Mouse (Mus musculus): ENCODE data around the gene Scamp3.
"Not testable (repeated sequence)": the region's sequence is repeated elsewhere in the genome, so short reads cannot be mapped to it uniquely, and the experiment has no call there.

Gene Scamp3

DNA sequence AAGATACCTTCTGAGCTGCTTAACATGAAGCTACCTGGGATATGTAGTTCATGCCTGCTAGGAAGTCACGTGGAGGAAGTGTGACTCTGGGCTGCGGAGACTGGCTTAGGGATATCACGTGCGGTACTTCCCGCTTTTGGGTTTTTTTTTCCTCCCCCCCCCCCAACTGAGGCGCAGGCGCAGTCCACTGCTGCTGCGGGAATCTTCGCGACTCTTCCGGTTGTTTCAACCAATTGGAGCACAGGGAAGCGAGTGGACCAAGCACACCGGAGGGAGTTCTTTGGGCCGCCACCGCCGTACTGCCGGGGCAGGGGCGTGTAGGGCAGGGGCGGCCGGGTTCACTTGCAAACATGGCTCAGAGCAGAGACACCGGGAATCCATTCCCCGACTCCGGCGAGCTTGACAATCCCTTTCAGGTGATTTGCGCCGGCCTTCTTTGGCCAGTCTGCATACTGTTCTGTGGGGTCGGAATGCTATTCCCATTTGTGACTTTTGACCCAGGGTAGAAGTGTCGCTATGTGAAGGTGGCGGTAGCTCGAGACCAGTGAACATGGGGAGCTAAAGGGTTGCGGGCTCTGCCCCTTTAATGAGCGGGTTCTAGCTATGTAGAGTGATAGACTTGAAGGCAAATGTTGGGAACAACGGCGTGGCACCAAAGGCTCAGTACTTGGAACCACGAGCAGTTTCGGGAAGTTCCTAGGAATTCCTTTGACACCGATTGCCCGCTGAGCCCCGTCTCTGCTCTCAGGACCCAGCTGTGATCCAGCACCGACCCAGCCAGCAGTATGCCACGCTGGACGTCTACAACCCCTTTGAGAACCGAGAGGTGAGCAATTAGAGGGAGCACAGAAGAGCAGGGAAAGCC, at the start of gene Scamp3:
TSS of gene Scamp3 (plus strand) at position 232 of the 865 bp plus-strand sequence.
- peak; percentile 92 for DNase-seq

DNA sequence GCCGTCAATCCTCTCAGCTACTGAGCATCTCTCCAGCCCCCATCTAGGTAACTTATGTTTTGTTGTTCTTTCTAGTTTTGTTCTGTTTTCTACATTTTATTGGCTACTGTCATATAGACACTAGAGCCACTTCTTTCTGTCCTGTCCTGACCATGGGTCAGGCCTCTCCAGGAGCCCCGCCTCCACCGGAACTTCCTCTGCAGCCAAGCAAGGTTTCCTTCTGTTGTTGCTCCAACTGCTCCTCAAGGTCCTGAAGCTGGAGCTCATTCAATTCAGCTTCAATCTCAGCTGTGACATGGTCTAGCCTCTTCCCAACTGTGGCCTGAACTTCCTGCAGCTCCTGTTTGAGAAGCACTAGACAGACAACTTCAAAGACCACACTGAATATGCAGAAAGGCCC, 47.4 kb upstream of the Scamp3 start:
- no peak for DNase-seq

DNA sequence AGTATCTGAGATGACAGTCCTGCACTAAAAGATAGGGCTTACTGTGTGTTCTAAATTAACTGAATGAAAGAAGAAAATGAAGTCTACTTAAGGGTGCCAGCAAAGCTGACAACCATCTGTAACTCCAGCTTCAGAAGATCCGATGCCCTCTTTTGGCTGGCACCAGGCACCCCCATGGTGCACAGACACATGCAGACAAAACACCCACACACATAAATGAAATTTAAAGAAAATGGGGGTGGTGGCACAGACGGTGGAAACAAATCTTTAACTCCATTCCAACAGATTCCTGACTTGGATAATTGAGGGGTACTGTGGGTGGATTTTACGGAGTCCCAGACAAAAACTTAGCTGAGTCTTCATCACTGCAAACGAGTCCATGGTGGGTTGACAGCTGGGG, 45.5 kb upstream of the Scamp3 start:
- no peak for DNase-seq

DNA sequence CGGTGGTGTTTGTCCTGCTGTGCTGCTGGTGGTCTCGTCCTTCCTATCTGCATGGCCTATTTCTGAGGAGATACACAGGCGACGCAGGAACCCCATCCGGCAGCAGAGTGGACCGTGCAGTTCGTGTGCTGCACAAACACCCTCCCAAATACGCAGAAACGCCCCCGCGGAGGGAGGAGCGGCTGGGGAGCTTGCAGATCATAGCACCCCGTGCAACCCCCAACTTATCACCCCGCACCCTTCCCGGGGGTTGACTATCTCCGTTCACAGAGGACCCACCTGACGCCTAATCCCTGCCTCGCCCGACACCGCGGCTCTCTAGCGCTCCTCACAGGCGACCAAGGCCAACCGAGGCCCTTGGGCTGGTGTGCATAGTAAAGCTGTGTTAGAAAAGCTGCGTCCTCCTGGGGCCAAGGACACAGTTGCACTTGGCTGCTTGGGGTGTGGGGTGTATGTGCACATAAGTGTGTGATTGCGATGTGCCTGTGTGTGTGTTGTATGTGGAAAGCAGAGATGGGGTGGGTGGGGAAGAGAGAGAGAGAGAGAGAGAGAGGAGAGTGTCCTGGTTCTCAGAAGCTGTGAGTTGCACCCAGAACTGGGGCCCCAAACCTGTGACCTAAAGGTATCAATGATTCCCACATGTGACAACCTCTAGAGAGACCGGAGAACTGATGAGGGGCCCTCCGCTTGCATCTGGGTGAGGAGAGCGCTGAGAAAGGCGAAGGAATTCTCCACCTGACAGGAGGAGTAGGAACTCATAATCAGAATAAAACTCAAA, 44.8 kb upstream of the Scamp3 start:
- DNase-seq, result peak; percentile 96

DNA sequence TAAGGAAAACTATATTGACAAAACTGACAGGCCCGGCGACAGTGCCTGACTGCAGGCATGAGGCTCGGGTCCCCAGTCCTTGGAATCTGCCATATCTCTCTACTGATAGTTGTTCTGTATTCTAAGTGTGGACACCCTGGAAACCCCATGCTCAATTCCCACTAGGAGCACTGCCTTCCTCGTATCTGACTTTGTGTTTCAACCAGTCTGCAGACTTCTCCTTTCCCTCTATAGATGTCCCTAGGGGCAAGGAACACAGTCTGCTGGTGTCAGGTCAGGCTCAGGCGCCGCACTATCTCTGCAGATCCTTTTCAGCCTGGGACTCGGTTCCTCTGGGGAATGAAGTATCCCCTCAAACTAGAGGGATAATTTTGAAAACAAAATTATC, 44.2 kb upstream of the Scamp3 start:
- DNase-seq, result no peak

DNA sequence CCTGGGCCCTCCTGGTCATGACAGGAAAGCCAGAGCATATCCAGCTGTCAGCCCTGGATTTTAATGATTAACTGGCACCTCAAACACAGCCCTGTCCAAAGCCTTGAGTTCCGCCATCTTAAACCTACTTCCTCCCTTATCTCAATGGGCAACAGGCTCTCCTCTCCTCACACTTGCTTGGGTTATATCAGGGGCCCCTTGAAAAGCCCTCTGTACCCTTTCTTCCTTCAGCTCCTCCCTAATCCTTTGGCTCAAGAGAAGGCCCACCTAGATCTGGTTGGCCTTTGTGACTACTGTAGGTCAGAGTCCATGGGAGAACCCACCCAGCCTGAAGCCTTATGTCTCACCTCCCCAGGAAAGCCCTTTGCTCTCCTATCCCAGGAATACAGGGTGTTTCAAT, 43.5 kb upstream of the Scamp3 start:
- peak; percentile 47 for DNase-seq

DNA sequence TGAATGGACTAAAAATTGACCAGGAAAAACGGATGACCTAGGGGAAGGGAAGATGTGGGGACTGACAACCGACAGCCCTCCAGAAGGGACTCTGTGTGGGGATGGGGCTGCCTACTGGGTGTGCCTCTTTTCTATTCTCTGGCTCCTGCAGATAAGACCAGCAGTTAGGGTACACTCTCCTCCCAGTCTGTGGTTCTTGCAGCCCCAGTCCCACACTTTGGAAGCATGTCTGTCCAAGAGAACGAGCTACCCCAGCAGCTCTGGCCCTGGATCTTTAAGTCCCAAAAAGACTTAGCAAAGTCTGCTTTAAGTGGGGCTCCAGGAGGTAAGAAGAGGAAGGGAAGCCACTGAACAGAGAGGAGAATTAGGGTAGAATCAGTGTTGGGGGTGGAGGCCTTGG, 41.3 kb upstream of the Scamp3 start, which contains the start of gene Pklr:
TSS of gene Pklr (plus strand) at position 185 of the 400 bp plus-strand sequence.
- DNase-seq, result peak; percentile 83

DNA sequence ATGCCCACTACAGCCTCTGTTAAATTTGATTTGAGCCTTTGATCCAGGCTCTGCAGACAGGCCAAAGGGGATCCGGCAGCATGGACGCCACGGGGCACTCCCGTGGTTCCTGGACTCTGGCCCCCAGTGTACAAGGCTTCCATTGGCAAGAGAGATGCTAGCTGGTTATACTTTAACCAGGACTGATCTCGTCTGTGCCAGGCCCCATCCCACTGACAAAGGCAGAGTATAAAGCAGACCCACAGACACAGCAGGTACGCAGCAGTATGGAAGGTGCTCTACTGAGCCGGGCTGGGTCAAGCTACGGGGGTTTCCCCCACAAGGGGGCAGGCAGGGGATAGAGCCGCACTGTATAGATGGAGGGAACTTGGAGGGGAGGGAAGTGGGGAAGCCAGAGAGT, 40.9 kb upstream of the Scamp3 start:
- peak; percentile 82 for DNase-seq

DNA sequence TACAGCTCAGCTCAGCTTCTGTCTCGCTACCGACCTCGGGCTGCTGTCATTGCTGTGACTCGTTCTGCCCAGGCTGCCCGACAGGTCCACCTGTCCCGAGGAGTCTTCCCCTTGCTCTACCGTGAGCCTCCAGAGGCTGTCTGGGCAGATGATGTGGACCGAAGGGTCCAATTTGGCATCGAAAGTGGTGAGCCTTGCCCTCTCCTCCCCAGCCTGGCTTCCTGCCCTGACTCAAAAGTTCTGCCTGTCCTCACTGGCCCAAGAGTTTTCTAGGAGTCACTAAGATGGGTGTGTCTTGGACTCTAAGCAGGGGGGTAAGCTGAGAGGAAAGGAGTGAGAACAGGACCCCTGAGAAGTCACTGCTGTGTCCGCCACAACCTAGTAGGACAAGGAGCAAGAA, 32.5 kb upstream of the Scamp3 start:
- no peak for DNase-seq

DNA sequence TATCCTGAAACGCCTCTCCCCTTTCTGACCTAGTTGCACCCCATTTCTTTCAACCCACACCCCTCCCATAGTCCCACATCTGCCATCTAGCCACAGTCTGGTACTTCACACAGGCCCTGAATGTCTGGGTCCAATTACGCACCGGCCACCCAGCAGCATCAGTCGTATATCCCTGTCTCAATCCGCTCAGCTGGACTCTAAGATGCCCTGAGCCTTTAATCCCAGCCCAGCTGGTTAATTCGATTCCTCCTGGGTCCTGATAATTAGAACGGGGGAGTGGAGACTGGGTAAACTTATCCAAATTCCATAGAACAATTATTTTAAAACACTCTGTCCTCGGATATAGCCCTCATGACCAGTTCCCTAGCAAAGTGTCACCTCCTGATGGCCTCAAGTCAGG, 31.7 kb upstream of the Scamp3 start:
- no peak for DNase-seq

DNA sequence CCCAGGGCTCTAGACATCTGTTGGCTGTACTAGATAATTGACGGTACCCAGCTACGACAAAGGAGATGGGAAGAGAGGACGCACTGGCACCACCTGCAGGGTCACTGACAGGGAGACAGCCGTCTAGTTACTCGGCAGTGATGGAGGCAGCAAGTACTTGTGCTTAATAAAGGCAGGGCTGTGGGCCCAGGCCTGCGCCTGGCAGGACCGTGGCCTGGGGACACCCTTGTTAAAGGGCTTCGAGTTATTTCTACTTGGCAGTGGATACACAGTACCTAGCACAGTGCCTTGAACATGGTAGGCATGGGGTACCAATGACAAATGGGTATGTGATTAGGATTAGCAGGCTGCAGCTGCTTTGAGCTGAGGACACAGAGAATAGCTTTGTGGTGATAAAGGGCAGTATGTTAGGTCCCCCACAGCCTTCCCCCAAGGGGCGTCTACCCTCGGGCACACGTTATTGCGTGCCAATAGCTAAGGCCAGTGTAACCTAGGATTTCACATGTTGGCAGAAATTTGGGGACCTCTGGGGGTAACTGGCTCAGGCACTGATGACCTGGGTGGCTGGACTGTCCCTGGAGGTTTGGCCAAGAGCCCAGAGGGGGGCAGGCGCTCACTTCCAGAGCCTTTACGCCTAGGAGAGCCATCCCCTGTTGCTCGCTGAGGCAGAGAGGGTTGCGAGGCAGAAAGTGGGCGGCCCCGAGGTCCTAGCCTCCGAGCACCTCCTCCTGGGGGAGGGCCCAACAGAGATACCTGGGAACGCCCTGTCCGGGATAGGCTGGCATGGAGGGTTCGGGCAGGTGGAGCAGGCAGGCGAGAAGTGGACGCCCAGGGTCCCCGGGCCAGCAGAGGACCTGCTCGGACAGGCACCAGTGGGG, 29.9 kb upstream of the Scamp3 start:
- DNase-seq, result peak; percentile 92

DNA sequence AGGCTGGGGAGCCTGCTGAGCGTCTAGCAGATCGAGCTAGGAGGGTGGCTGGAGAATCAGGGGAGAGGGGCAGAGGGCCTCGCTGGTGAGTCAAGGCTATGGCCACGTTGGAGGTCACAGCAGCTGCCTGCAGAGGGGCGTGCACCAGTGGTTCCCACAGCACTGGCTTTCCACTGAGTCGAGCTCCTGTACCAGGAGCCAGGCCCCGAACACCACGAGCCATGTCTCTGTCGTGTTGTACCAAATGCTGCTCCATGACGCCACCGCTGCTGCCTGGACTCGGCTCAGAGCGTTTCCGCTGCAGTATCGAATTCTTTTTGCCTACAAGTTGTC, 29.3 kb upstream of the Scamp3 start:
- no peak for DNase-seq

DNA sequence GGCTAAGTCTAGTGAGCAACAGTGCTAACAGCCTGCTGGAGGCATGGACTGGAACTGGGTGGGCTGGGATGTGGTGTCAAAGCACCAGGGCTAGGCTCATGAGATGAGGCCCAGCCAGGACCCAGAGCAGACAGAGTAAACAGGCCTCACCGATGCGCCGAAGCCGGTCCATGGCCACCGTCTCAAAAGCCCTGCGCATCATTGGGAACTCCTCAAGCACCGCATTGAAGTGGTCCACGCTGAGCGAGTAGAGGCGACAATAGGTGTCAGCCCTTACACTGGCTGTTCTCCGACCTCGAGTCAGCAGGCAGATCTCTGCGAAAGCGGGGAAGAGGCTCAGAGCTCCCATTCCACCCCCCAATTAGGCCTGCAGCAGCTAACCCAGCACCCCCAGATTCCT, 28.7 kb upstream of the Scamp3 start:
- DNase-seq, result no peak

DNA sequence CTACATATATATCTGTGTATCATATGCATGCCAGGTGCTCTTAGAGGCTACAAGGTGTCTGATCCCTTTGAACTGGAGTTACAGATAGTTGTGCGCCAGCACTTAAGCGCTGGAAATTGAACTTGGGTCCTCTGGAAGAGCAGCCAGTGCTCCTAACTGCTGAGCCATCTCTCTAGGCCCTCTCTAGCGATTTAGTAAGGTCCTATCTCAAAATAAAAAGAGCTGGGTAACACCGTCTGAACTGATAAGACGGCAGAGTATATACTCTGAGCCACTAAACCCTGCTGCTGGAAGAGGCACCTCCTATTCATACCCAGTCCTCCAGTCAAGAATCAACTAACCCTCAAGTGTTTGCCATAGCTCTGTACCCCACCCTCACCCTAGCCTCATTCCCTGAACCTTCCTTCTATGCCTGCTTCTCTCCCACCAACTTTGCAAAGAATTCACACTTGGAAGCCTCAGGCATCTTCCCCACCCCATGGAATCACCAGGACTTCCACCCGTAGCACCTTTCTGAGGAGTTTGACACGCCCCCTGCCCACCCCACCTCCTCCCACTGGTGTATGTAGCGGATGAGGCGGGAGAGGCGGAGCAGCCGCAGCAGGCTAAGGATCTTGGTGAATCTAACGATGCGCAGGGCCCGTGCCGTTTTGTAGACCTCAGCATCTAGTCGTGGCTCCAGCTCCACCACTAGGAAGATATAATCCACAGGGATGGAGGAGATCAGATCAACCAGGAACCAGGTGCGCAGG, 25.0 kb upstream of the Scamp3 start:
- DNase-seq, result no peak

DNA sequence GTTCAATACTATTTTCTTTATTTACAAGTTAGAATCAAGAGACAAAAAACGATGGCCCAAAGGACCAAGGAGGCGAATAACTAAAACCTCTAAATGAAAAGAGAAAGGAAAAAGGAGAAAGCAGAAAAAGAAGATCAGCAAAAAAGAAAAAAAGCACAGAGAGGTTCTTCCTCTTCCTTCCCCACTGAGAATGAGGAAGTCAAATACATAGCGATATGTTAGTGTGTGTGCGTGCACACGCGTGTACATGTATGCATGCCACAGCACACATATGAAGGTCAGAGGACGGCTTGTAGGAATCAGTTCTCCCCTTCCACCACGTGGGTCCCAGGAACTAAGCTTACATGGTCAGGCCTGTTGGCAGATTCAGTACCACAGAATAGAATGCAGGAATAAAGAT, 20.3 kb upstream of the Scamp3 start:
- no peak for DNase-seq

DNA sequence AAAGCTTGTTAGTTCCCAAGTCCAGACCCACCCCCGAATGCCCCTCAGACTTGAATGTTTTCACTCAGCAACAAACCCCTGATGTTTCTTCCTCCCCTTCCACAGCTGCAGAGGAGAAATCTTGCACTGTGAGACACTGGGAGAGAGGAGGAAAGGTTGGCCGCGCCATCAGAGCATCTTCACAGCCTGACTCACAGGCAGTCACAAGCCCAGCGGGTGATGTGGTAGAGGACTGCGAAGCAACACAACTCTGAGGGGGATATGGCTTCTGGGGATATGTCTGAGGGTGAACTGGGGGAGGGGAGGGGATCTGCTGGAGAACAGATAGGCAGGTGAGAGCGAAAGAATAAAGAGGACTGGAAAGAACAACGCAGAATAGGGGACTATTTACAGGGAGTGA, 18.6 kb upstream of the Scamp3 start:
- no peak for DNase-seq

DNA sequence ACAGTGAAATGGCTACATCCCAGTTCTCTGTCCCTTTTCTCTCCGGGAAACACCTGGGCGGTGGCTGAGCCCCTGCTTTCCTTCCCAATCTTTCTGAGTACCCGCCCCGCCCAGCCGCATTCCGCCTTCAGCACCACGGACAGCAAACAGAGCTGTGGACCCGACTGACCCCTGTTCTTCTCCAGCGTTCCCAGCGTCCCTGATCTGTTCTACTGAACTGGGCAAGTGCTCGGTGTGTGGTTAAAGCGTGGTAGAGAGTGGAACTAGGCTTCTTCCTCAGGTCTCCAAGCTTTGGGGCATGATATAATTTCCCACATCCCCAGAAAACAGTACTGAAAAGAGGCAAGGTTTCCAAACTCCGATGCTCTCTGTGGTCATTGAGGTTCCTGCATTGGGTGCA, 18.1 kb upstream of the Scamp3 start:
- peak; percentile 70 for DNase-seq

DNA sequence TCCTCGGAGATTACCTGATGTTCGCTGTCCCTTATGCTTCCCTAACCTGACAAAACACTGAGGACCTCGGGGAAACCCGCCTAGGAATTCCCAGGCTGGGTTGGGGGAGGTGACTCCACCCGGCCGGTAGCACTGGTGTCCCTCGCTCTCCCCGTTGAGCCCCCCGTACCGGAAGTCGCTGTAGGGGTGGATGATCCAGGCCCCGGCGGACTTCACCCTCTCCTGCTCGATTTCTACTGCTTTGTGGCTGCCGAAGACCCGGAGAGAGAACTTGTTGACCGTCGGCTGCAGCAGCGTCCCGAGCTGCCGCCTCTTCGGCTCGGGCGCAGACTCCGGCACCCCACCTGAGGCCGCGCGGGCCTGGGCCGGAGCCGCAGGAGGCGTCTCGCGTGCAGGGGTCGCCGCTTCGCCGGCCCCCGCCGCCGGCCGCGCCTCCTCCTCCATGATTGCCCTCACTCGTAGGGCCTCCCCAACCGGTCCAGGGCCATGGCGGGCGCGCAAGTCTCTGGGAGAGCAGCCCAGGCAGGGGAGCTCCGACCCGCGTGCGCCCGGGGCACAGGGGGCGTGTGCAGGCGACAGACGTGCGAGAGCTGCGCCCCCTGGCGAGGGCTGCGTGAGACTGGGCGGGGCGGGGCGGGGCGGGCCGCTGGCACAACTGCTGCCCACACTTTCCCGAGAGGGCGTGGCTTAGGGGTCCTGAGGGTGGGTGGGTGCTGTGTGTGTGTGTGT, 17.5 kb upstream of the Scamp3 start, which contains the start of gene Hcn3:
TSS of gene Hcn3 (minus strand) at position 581 of the 729 bp plus-strand sequence.
- DNase-seq, result peak; percentile 86

DNA sequence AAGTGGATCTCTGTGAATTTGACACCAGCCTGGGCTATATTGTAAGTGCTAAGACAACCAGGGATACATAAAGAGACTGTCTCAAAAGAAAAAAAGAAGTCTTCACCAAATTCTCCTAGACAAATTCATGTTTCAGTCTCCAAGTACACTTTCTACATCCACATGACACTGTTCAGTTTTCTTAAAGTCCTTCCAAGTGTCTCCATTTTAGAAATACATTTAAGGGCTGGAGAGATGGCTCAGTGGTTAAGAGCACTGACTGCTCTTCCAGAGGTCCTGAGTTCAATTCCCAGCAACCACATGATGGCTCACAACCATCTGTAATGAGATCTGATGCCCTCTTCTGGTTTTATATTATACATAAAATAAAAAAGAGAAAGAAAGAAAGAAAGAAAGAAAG, 16.1 kb upstream of the Scamp3 start:
- not testable (repeated sequence) for DNase-seq

DNA sequence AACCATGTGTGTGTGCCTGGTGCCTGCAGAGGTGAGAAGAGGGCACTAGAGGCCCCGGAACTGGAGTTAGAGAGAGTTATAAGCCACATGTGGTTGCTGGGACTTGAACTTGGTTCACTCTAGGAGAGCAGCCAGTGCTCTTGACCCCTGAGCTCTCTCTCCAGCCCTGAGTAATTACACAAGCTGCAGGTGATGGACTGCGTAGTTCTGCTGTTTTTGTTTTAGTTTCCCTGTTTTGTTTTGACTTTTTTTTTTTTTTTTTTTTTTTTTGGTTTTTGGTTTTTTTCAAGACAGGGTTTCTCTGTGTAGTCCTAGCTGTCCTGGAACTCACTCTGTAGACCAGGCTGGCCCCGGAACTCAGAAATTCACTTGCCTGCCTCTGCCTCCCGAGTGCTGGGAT, 15.5 kb upstream of the Scamp3 start:
- DNase-seq, result no peak

DNA sequence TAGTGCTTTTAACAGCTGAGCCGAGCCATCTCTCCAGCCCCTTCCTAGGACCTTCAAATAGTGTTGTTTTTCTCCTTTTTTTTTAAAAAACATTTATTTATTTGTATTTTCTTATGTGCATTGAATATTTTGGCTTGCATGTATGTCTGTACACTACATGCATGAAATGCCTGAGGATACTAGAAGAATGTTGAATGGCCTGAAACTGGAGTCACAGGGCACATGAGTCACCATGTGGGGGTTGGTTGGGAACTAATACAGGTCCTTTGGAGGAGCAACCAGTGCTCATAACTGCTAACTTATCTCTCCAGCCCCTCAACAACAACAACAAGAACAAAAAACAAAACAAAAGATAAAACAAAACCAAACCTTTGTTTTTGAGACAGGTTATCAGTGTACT, 14.2 kb upstream of the Scamp3 start:
- DNase-seq, result no peak

Measured in liver (tissue).